Mouse (Mus musculus): Measurements from ENCODE around the gene Smarcd3.

DNA sequence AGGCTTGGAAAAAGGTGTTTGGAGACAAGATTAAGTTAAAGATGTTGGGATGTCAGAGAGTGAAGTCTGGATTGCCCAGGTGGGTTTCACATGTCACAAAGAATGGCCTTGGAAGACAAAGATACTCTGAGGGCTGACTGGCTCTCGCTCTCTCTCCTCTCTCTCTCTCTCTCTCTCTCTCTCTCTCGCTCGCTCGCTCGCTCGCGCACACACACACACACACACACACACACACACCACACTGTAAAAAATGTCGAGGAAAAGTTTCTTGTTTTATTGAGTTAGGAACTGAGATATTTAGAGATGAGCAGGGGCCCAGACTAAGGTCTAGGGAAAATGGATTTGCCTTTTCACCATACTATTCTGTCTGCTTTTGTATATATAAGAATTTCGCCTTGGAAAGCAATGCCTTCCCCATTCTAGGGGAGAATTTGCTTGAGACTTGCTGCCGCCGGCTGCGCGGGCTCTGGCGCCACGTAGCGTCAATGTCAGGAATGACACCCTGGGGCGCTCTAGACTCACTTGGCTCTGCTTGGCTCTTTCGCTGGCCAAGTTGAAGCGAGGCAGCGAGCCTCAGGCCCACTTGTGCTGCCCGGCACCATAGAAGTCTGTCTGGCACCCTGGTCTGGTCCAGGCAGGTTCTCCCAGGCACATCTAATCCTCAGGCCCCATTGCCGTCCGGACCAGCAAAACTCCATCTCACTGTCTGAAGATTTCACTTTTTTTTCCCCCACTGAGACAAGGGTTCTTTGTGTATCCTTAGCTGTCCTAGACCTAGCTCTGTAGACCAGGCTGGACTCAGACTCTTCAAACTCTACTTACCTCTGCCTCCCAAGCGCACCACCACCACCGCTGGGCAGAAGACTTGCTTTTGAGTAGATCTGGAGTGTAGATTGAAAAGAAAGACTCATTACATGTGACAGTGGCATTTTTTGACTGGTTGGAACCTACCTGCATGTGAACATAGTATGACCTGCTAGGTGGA is 27.8 kb upstream of the Smarcd3 start:
- no peak for TF ChIP-seq EP300 (IDR thresholded peaks at IDR 0.05; ENCODE audit: insufficient read depth, low read depth, low read length)
- TF ChIP-seq CTCF (IDR thresholded peaks at IDR 0.05; ENCODE audit: low read depth, low read length), result peak; percentile 96

Data from ES-Bruce4 (cell line).